Mouse (Mus musculus): ENCODE results near the gene Tuba3b. TPM values are rescaled to one million over a fixed set of nuclear protein-coding genes. Genes with fewer than 3 reads are reported as not detected.

Gene Tuba3b
- total RNA-seq, 1 experiment from 2014 or later, result not detected

DNA sequence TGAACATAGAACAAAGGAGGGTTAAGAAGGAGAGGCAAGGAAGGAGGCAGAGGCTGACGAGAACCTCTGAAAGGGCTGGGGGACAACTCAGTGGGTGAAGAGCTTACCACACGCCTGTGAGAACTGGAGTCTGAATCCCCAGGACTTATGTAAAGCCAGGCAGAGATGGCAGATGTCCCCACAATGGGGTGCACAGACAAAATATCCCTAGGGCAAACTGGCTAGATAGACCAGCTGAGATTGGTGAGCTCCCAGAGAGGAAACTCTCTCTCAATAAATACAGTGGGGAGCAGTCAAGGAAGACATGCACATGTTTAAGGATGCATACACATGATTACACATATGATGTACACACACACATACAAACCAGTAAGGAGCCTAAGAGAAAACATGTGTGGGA is 11.4 kb upstream of the Tuba3b start:
- ATAC-seq (ENCODE audit: extremely low read depth, insufficient number of reproducible peaks, low FRiP score, poor library complexity, severe bottlenecking), result no peak

GRCm38 (mm10) chr6:145604648-145605047 is 10.9 kb upstream of the Tuba3b start:
- ATAC-seq (ENCODE audit: extremely low read depth, insufficient number of reproducible peaks, low FRiP score, poor library complexity, severe bottlenecking), result no peak

GRCm38 (mm10) chr6:145605203-145605602 is 10.4 kb upstream of the Tuba3b start:
- no peak for ATAC-seq (ENCODE audit: extremely low read depth, insufficient number of reproducible peaks, low FRiP score, poor library complexity, severe bottlenecking)

DNA sequence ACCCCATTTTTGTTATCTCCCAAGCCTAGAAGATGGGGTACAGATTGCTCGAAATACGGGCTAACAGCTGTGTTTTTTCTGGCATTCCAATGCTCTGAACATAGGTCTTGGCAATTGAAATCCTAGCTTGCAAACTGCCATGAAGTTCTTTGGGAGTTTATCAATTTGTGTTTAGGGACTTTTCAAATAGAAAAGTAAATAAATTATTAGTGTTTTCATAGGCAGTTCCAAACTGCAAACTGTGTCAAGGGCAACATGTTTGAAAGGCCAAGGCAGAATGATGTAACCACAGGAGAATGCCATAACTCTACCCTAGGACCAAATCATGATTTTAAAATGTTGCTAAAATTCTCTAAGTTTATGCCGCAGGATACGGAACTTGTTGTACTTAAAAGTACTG is 7.8 kb upstream of the Tuba3b start:
- no peak for ATAC-seq (ENCODE audit: extremely low read depth, insufficient number of reproducible peaks, low FRiP score, poor library complexity, severe bottlenecking)

DNA sequence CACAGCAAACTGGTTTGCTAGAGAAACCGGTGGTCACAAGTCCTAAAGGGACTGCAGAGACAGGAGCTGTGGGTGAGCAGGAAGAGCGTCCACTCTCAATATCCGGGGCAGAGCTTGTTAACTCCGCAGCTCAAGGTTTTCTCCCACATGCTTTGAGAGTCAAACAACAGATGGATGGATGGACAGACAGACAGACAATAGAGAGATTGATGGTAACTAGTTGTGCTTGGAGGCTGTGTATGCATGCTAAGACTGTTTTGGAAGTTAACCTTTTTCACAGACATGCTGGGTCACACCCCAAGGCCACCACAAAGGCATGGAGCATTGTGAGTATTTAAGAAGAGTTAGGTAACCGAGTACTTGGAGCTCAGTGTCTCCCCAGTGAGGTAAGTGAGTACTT is 6.9 kb upstream of the Tuba3b start:
- ATAC-seq (ENCODE audit: extremely low read depth, insufficient number of reproducible peaks, low FRiP score, poor library complexity, severe bottlenecking), result no peak

- ATAC-seq (ENCODE audit: extremely low read depth, insufficient number of reproducible peaks, low FRiP score, poor library complexity, severe bottlenecking), result no peak
Measured at GRCm38 (mm10) chr6:145610901-145611300, 4.7 kb upstream of the Tuba3b start.

- no peak for ATAC-seq (ENCODE audit: extremely low read depth, insufficient number of reproducible peaks, low FRiP score, poor library complexity, severe bottlenecking)
Measured at GRCm38 (mm10) chr6:145612611-145613010, 2.9 kb upstream of the Tuba3b start.

- no peak for ATAC-seq (ENCODE audit: extremely low read depth, insufficient number of reproducible peaks, low FRiP score, poor library complexity, severe bottlenecking)
Measured at GRCm38 (mm10) chr6:145614219-145614618, 1.3 kb upstream of the Tuba3b start, which contains the start of gene Lmntd1. Lmntd1 (minus strand) TSS chr6:145614319.

GRCm38 (mm10) chr6:145616402-145617229 is 1.1 kb downstream of the Tuba3b start:
- no peak for ATAC-seq (ENCODE audit: extremely low read depth, insufficient number of reproducible peaks, low FRiP score, poor library complexity, severe bottlenecking)

- no peak for ATAC-seq (ENCODE audit: extremely low read depth, insufficient number of reproducible peaks, low FRiP score, poor library complexity, severe bottlenecking)
Measured at GRCm38 (mm10) chr6:145623141-145623540, 7.6 kb downstream of the Tuba3b start.

GRCm38 (mm10) chr6:145630269-145630668 is 14.7 kb downstream of the Tuba3b start:
- no peak for ATAC-seq (ENCODE audit: extremely low read depth, insufficient number of reproducible peaks, low FRiP score, poor library complexity, severe bottlenecking)

DNA sequence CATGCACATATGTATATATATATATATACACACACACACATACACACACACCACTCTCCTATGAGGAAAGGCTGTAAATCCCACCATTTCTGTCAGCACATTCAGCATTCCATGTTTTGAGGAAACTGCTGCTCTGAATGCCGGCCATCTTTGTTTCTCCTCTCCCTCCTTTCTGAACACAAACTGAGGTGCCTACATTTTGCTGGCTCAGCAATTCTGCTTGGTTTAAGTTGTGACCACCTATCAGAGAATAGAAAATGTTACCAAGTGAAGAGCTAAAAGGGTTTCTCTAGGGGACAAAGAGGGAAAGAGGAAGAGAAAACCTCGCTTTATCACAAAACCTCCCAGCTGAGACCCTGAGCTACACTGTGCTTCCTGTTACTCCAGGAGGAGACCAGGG is 18.9 kb downstream of the Tuba3b start:
- no peak for ATAC-seq (ENCODE audit: extremely low read depth, insufficient number of reproducible peaks, low FRiP score, poor library complexity, severe bottlenecking)

GRCm38 (mm10) chr6:145636682-145637081 is 21.1 kb downstream of the Tuba3b start:
- no peak for ATAC-seq (ENCODE audit: extremely low read depth, insufficient number of reproducible peaks, low FRiP score, poor library complexity, severe bottlenecking)

DNA sequence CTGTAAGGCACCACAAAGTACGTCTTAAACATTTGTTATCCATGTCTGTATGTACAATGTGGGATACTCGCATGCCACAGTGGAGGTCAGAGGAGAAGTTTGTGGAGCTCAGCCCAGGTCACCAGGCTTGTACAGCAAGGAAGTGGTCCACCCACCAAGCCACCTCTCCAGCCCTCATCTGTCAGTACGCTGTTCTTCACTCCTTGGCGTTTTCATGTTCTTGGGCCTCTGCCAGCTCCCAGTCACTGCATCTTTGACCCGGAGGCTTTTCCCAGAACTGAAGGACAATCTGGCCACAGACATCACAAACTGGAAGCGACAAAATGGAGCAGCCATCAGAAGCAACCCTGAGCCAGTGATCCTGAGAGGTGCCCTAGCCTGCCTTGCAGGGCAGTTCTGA is 22.7 kb downstream of the Tuba3b start:
- ATAC-seq (ENCODE audit: extremely low read depth, insufficient number of reproducible peaks, low FRiP score, poor library complexity, severe bottlenecking), result no peak

DNA sequence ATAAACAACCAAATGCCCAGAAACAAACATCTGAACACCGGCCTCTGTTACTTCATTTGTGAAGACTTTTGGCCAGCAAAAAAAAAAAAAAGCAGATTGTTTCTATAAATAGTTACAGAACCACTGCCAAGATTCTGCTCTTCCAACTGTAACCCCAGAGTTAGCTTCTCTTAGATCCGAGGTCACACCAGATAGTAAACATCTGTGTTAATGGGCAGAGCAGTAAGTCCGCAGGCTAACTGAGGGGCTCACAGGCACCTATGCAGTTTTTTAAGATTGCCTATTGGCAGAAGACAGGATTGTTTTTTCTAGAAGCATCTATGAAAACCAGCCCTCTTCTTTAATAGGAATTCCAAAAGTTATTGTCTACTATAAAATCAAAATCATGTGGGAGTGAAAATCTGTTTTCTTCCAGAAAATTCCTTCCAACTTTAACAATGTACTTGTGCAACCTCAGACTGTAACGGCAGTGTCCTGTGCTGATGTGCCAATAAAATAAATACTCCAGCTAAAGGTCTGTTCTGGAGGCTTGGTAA is 25.5 kb downstream of the Tuba3b start:
- ATAC-seq (ENCODE audit: extremely low read depth, insufficient number of reproducible peaks, low FRiP score, poor library complexity, severe bottlenecking), result no peak

DNA sequence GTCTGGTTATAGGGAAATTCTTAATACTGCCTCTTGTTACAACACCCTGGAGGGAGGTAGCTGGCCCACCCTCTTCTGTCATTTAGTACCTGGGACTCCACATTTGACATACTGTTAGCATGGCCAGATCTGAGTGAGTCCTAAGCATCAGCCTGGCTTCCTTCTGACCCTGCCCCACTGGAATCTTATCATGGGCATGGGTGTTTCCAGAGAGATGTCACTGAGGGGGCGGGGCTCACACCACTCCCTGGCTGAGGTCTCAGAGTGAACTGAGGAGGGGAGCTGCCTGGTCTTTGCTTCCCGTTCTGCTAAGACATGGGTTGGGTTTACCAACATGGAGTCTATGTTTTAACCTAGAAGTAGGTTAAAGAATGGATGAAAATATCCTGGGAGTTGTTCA is 36.4 kb downstream of the Tuba3b start:
- ATAC-seq (ENCODE audit: extremely low read depth, insufficient number of reproducible peaks, low FRiP score, poor library complexity, severe bottlenecking), result no peak

- no peak for ATAC-seq (ENCODE audit: extremely low read depth, insufficient number of reproducible peaks, low FRiP score, poor library complexity, severe bottlenecking)
Measured at GRCm38 (mm10) chr6:145652986-145653385, 37.4 kb downstream of the Tuba3b start.

GRCm38 (mm10) chr6:145653626-145654025 is 38.1 kb downstream of the Tuba3b start:
- no peak for ATAC-seq (ENCODE audit: extremely low read depth, insufficient number of reproducible peaks, low FRiP score, poor library complexity, severe bottlenecking)

GRCm38 (mm10) chr6:145654062-145654836 is 38.7 kb downstream of the Tuba3b start:
- ATAC-seq (ENCODE audit: extremely low read depth, insufficient number of reproducible peaks, low FRiP score, poor library complexity, severe bottlenecking), result no peak

- no peak for ATAC-seq (ENCODE audit: extremely low read depth, insufficient number of reproducible peaks, low FRiP score, poor library complexity, severe bottlenecking)
Measured at GRCm38 (mm10) chr6:145655678-145656077, 40.1 kb downstream of the Tuba3b start.
